Mouse (Mus musculus) layer of hippocampus, postnatal 25 days (tissue): ENCODE data around the gene Ctcfl. TPM values are rescaled to one million over a fixed set of nuclear protein-coding genes. Genes with fewer than 3 reads are reported as not detected.

Experiments
- DNase-seq, 2 experiments: peaks; one replicate each; pipeline ENCODE4 v3.0.0; 2022; ENCODE audit warnings: mixed read lengths in 2 of 2, low spot score in 1 of 2; ENCODE audit errors: extremely low spot score in 1 of 2
- total RNA-seq, 2 experiments: library from RNA; stranded (reverse); gene quantifications; 2 replicates each; pipeline ENCODE4 v1.2.3; 2021

The Ctcfl gene
- not detected for total RNA-seq

- DNase-seq, result no peak
Observed at GRCm38 (mm10) chr2:173119023-173119944, at the start of gene Ctcfl. TSS of gene Ctcfl (minus strand) at chr2:173119525.

- no peak for DNase-seq
Observed at GRCm38 (mm10) chr2:173168411-173168851, 49.1 kb upstream of the Ctcfl start.

DNA sequence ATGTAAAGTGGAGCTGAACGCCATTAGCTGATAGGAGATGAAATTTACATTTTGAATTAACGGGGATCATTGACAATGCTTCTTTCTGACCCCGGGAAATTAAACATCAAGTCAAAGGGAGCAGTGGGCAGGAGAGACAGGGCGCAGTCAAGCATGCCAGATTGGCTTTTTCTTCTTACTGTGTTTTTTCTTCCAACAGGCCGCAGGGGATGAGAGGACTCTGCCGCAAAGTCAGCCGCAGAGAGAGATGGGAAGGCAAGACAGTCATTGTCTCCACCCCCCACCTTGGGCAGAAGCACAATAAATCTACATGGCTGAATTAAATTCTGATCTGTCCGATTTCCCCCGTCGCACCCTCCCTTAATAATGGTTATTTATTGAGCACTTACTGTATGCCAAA lies 46.0 kb upstream of the Ctcfl start:
- DNase-seq, result no peak

- DNase-seq, result no peak
Observed at GRCm38 (mm10) chr2:173164946-173165345, 45.6 kb upstream of the Ctcfl start.

GRCm38 (mm10) chr2:173164358-173164757 lies 45.0 kb upstream of the Ctcfl start:
- DNase-seq, result peak in 1 of 2 experiments; percentile 51

- no peak for DNase-seq
Observed at GRCm38 (mm10) chr2:173163380-173163779, 44.1 kb upstream of the Ctcfl start.

GRCm38 (mm10) chr2:173159354-173160311 lies 40.3 kb upstream of the Ctcfl start:
- peak in 1 of 2 experiments; percentile 50 for DNase-seq

DNA sequence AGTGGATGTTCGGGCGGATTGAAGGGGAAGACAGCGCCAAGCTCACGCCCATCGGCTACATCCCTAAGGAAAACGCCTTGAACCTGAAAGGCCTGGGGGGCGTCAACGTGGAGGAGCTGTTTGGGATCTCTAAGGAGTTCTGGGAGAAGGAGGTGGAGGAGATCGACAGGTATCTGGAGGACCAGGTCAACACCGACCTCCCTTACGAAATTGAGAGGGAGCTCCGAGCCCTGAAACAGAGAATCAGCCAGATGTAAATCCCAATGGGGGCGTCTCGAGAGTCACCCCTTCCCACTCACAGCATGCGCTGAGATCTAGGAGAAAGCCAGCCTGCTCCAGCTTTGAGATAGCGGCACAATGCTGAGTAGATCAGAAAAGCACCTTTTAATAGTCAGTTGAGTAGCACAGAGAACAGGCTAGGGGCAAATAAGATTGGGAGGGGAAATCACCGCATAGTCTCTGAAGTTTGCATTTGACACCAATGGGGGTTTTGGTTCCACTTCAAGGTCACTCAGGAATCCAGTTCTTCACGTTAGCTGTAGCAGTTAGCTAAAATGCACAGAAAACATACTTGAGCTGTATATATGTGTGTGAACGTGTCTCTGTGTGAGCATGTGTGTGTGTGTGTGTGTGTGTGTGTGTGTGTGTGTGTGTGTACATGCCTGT lies 39.2 kb upstream of the Ctcfl start:
- no peak for DNase-seq

DNA sequence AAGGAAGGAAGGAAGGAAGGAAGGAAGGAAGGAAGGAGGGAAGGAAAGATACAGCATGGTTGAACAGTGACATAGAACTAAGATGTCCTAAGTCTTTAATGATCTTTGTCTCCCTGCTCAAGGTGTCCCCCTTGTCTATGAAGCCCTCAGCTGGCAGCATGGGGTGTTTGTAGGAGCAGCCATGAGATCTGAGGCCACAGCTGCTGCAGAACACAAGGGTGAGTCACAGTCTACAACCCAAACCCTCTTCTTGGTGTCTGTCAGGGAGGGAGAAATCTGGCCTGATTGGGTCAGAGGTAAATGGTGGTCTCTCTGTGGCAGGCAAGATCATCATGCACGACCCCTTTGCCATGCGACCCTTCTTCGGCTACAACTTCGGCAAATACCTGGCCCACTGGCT lies 38.5 kb upstream of the Ctcfl start:
- no peak for DNase-seq

DNA sequence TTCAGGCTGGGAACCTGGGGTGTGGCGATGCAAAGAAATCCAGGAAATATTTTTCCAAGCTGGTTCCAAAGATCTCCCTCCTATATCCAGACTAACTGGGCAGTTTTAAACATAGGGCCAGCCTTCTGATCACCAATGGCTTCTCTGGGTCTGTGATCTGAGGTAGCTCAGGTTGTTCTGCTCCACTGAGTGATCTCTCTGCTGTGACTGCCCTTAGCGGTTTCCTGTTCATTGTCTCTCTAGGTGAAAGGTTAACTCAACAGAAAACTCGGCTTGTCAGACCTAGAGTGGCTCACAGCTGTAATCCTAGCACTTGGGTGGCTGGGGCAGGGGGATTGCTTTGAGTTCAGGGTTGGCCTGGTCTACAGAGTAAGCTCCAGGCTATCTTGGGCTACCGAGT lies 38.1 kb upstream of the Ctcfl start:
- no peak for DNase-seq

DNA sequence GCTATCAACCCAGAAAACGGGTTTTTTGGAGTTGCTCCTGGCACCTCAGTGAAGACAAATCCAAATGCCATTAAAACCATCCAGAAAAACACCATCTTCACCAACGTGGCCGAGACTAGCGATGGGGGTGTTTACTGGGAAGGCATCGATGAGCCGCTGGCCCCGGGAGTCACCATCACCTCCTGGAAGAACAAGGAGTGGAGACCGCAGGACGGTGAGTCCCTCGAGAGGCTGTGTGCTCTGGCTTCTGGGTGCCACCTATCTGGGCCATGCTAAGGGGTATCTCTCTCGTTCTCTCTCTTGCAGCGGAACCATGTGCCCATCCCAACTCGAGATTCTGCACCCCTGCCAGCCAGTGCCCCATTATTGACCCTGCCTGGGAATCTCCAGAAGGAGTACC lies 37.6 kb upstream of the Ctcfl start:
- DNase-seq, result no peak

DNA sequence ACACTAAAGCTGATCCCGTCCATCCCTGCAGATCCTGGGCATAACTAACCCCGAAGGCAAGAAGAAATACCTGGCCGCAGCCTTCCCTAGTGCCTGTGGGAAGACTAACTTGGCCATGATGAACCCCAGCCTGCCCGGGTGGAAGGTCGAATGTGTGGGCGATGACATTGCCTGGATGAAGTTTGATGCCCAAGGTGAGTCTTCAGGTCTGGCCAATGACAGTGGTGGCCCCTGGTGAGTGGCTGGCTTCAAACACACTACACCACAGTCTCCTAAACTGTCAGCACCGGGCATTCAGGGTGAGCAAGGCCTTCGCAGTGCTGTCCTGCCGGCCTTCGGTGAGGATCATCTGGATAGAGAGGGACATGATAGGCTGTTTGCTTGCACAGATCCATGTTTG lies 36.6 kb upstream of the Ctcfl start:
- DNase-seq, result no peak

DNA sequence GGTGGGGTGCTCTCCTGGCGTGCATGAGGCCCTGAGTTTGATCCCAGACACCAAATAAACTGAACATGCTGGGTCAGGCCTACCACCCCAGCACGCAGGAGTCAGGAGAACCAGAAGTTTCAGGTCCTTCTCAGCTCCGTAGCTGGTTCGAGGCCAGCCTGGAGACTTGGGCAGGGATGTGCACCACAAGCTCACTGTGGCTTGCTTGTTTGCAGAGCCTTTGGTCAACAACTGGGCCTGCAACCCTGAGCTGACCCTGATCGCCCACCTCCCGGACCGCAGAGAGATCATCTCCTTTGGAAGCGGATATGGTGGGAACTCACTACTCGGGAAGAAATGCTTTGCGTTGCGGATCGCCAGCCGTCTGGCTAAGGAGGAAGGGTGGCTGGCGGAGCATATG lies 35.6 kb upstream of the Ctcfl start:
- DNase-seq, result no peak

DNA sequence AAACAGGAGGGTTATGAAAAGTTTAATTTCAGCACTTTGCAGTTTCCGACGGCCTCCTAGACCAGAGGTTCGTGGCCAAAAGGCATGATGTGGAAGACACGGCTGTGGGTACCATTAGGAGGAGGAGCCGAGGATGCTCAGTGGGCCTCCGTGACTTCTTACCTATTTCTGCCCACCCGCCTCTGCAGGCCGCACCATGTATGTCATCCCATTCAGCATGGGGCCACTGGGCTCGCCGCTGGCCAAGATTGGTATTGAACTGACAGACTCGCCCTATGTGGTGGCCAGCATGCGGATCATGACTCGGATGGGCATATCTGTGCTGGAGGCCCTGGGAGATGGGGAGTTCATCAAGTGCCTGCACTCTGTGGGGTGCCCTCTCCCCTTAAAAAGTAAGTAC lies 35.2 kb upstream of the Ctcfl start:
- no peak for DNase-seq

GRCm38 (mm10) chr2:173153266-173153665 lies 33.9 kb upstream of the Ctcfl start:
- no peak for DNase-seq

DNA sequence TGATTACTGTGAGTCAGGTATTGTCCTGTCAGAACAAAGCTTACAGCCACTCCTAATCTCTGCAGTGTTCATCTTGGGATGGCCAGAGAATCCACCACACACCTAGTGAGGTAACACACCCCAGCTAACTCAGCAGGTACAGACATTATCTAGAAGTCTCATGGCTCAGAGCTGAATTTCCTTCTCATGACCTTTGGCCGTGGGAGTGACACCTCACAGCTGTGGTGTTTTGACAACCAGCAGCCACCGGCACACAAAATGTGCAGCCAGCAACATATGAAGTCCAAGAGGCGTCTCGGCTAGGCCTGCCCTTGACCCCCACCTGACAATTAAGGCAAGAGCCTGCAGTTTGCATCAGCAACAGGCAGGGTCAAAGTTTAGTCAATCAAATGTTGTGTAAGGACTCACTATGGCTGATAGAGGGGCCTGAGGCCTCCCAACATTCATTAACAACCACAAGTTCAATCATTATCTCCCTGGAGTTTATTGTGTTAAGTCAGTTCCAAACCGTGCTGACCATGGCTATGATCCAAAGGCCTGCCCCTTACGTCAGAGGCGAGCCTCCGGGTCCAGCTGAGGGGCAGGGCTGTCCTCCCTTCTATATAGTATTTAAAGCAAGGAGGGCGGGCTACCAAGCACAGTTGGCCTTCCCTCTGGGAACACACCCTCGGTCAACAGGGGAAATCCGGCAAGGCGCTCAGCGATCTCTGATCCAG lies 33.3 kb upstream of the Ctcfl start, which contains the start of gene Pck1:
Gene Pck1 (plus strand): TSS at position 613 of the 716 bp plus-strand sequence.
- DNase-seq, result no peak

DNA sequence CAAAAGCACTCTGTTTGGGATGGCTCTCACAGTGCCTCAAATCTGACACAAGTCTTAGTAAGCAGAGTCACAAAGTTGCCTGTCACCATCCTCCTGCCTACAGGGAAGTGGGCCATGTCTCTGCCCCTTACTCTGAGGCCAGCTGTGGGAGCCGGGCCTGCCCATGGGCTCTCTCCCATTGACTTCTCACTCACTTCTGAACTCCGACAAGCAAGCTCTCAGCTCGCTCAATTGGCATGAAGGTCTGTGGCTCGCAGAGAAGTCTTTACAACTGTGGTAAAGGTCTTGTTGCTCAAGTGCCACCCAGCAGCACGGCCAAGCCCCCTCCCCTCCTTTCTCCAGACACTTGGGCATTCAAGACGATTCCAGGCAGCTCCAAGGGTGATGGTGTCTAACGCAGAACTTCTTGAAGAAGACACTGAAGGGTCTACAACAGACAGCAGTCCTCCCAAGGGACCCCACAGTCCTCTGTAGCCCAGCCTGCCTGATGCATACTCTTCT lies 32.5 kb upstream of the Ctcfl start:
- DNase-seq, result no peak

- DNase-seq, result no peak
Observed at GRCm38 (mm10) chr2:173151352-173151751, 32.0 kb upstream of the Ctcfl start.

- DNase-seq, result no peak
Observed at GRCm38 (mm10) chr2:173148001-173148400, 28.7 kb upstream of the Ctcfl start.

DNA sequence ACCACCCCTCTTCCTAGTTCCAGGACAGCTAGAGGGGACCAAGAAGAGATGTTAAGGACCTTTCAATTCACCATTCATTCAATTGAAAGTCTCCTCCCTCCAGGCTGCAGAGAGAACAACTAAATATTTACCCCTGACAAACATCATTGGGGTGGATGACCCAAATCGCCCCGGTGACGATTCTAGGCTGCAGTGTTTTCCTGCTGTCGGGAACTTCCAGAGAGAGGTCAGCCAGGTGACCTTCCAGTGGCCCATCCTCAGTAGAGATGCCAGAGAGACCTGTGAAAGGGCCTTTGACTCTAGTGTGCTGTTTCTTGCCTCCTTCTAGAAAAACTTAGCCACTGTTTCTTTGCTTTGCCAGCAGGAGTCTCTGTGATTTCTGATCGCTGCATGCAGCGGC lies 27.4 kb upstream of the Ctcfl start:
- no peak for DNase-seq
